Mouse (Mus musculus): ENCODE measurements around the gene Gabarapl2. TPM values are rescaled to one million over a fixed set of nuclear protein-coding genes. Genes with fewer than 3 reads are reported as not detected.
A peak's percentile ranks its signal among the peaks of the same experiment; 100 is the strongest.

The Gabarapl2 gene
- 100 to 1,000 TPM; 212 to 219 TPM for total RNA-seq (2021)
- long read RNA-seq, transcript Gabarapl2-201 (4 exons, 1,677 nt), result major isoform, 166 of 175 reads
- long read RNA-seq, partial matches to known transcripts, result 2 of 175 reads
- long read RNA-seq, other reads (novel, unspliced or antisense), result 7 of 175 reads

DNA sequence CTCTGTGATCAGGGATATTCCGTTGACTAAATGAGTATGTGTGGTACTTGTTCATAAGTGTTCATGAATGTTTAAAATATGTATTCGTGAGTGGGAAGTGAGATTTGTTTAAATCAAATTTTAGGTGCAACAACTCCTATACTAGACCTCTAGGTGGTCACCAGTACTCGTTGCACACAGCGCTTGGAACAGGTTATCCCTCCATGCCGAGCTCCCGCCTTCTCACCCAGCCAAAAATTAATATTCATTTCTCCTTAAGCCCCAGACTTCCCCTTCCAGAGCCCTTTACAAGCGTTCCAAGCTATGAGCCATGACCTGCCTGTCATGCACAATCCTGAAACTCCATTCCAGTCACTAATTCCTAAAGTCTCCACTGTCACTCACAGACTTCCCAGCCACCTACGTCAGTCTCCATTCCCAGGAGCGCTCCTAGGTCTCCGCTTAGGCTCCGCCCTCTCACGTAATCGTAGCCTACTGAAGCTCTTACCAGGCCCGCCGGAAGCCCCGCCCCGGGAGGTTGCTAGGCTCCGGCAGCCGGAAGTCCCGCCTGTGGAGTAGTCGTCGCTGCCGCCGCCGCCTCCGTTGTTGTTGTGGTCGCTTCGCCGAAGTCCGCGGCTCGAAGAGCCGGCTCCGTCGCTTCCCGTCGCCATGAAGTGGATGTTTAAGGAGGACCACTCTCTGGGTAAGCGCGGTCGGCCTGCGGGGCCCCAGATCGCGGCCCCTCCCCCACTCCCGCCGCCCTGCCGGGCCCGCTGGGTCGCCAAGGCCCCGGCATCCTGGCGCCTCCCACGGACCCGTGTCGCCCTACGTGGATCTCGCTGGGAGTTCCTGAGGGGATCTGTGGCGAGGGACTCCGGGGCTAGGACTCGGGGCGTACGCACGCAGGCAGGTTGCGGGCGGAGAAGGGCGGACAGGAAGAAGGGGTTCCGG is at the start of gene Gabarapl2:
Gabarapl2 (plus strand) TSS at position 533 of the 930 bp plus-strand sequence.
- peak; percentile 95 to 98 for DNase-seq (ENCODE audit: low spot score in 2 of 2)

DNA sequence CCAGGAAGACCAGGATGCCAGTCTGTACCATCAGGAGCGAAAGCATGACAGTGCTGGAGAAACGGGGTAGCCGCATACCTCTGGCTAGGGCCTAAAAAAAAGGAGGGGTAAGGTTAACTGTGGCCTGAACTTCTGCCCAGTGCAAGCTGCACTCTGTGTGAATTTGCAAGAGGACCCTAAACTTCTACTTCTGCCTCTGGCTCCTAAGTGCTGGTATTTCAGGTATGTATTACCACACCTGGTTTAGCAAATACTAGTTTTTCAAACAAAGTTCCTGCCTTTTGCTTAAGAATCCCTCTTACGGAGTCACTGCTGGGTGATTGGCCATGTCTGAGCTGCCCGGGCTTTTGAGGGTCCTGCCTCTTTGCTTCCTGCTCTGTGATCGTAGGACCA is 49.6 kb upstream of the Gabarapl2 start:
- no peak for DNase-seq (ENCODE audit: low spot score in 2 of 2)

DNA sequence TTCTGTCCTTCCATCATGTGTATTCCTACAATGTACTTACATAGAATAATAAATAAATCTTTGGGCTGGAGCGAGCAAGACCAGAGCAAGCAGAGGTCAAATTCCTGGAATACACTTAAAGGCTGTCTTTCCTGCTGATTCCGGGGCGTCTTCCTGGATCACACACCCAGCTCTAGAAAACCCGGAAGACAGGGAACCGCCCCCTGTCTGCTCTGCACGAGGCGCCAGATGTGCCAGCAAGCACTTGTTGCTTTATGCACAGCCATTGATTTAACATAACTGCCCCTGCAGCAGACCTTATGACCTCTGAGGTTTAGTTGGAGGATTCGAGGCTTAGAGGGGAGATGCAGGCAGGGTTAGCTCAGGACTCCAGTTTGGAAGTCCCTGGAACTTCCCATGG is 48.5 kb upstream of the Gabarapl2 start:
- DNase-seq (ENCODE audit: low spot score in 2 of 2), result no peak

DNA sequence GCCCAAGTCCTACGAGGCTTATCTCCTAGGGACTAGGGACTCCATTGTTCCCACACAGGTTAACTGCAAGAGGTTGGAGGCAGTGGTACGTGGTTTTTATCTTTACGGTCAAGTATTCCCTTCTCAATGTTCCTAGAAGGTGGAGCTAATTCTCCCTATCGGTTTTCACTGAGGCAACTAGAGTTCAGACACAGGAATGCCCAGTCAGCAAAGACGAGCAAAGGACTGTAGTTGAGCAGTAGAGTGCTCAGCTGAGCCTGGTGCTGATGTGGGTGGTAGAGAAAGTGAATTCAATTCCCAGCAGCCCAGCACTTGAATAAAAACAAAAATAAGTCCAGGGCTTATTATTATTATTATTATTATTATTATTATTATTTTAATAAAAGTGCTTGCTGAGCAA is 47.9 kb upstream of the Gabarapl2 start:
- no peak for DNase-seq (ENCODE audit: low spot score in 2 of 2)

DNA sequence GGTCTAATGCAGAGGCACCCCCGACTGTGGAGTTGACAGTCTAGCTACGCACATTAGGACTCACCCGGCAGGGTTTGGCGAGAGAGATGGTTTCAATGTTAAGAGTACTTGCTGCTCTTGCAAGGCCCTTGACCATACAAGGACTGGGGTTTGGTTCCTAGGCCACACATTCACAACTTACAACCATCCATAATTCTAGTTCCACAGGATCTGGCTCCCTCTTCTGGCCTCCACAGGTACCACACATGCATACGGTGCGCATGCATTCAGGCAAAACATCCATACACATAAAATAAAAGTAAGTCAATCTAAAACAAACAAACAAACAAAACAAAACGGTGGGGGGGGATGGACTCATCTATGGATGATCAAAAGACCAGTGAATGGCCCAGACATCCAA is 45.5 kb upstream of the Gabarapl2 start:
- no peak for DNase-seq (ENCODE audit: low spot score in 2 of 2)

DNA sequence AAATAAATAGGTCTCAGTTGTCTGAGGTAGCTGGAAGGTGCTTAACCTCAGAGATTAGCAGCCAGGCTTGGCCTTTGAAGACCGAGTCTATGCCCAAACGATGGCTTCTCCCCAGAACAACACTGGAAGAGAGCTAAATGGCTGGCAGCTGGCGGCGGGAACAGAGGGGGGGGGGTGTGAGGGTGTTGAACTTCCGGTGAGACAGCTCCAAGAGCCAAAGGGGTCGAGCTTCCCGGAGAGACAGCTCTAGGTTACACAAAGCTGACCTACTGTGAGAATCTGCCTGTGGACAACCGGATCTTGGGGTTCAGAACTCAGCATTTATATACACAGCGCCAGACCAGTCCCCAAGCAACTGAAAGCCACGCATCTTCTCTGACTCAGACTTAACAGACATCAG is 41.9 kb upstream of the Gabarapl2 start:
- no peak for DNase-seq (ENCODE audit: low spot score in 2 of 2)

DNA sequence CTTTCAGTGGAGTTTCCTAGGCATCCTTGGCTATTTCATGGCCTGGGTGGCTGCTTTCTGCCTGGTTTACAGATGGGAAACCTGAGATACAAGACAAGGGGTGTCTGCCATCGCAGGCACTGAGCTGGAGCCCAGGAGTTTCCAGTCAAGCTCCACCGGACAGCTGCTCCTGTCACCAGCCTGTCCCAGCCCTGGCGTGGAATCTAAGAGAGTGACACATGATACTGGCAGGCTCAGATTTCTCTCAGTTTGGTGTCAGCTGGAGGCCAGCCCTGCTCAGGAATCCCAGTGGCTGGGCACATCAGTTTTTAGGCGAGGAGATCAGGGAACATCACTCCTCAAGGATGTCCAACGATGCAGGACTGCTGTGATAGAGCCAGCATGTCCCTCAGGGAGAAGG is 38.4 kb upstream of the Gabarapl2 start:
- DNase-seq (ENCODE audit: low spot score in 2 of 2), result no peak

DNA sequence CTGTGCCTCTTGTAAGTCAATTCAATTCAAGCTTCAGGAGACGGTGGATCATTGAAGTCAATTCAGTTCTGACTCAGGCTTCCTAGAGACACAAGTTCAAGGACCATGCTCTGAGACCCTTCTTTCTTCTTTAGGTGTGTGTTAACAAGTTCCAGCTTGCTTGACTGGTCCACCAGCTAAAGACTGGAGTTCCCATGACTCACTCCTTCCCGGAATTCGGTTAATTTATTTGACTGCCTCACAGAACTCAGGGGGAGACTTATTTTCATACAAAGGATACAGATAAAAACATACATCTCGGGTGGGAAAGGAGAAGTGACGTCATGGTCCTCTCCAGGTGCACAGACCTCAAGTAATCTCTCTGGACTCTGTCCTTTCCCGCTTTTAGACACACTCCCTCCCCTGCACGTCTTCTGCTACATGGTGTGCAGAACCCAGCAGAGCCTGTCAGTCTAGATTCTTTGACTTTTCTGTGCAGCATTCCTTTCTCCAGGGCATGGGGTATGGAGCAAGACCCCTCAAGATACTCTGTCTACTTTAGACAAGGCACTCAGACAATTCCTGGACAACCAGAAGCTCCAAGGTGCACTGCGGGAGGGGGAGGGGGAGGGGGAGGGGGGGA is 34.9 kb upstream of the Gabarapl2 start:
- no peak for DNase-seq (ENCODE audit: low spot score in 2 of 2)

DNA sequence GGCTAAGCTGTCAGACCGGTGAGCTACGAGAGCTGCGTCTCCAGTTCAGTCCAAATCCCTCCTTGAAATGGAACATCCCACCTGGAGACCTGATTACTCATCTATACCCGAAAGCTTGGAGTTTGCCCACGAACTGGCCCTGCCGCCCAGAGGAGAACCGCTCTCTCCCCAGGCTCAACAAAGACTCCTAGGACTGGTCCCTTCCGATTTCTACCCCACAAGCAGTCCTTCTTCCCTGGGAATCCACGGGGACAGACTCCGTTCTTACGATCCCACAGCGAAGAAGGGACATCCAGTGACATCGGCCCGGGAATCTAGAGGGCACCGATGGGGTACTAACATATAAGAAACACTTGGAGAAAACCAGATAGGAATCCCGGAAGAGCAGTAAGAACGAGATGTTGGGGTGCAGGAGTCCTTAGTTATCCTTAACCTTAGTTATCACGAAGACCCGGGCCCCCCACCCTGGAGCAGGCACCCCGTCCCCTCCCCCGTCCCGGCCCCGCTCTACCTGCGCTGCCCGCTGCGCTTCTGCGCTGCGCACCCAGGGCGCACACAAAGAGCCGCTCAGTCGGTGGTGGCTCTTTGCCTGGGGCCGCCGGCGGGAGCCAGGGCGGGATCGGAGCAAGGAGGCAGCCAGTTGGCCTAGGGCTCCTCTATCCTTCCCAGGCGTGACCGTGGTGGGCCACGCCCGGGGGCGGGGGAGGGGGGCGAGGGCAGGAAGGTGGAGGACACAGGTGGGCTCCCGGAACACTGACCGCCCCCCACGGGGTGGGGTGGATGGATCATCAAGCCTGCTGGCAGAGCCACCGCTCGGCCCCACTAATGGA is 30.7 kb upstream of the Gabarapl2 start, which contains the start of gene Chst5:
Chst5 (minus strand) TSS at position 827 of the 830 bp plus-strand sequence.
- DNase-seq (ENCODE audit: low spot score in 2 of 2), result no peak

DNA sequence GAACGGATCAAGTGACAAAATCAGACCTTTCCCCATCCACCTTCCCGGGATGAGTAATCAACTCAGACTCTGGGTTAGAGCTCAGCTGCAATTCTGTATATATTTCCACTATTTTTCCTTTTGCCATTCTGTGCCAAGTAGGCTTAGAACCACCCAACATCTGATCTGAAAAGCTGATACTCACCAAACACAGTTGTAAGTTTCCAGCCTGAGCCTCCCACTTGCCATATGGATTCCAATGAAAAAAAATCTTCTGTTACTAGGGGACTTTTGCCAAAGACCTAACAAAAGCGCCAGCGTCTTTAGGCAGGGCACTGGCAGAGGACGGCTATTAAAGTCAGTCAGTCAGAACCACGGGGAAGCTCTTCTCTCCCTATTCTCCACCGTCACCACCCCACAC is 28.9 kb upstream of the Gabarapl2 start:
- DNase-seq (ENCODE audit: low spot score in 2 of 2), result peak in 1 of 2 experiments; percentile 79

DNA sequence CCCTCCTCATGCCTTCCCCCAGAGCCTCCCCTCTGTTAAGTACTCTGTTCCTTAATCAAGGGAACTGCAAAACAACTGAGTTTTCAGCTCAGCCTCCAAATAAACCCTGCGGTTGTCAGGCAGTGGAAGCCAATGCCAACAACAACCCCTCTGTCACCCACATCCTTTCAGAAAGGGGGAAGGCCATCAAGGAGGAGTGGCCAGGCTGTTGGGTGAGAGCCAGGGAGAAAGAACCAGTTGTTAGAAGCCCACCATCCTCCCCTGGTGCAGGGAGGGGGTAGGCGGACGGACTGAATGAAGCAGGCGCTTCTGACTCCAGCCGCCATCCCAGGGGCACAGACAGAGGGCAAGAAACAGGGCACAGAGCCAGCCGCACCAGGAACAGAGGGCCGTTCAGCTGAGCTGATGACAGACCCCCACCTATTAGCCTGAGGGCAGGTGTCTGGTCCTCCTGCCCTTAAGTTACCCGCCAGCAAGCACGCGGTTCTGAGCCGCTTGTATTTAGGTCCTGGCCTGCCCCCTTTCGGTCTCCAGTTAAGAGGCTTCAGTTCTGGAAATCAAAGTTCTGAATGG is 27.6 kb upstream of the Gabarapl2 start:
- DNase-seq (ENCODE audit: low spot score in 2 of 2), result peak in 1 of 2 experiments; percentile 49

DNA sequence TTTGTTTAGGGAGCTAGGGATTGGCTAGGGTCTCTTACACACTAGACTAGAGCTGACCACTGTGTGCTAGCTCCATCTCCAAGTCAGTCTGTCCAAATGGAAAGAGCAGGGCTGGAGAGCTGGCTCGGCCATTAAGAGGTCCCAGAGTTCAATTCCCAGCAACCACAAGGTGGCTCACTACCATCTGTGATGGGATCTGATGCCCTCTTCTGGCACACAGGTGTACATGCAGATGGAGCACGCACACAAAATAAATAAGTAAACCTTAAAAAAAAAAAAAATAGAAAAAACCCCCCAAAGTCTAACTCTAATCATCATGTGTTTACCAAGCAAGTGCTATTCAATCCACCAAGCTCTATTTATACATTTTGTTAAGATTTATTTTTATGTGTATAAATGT is 20.8 kb upstream of the Gabarapl2 start:
- no peak for DNase-seq (ENCODE audit: low spot score in 2 of 2)

DNA sequence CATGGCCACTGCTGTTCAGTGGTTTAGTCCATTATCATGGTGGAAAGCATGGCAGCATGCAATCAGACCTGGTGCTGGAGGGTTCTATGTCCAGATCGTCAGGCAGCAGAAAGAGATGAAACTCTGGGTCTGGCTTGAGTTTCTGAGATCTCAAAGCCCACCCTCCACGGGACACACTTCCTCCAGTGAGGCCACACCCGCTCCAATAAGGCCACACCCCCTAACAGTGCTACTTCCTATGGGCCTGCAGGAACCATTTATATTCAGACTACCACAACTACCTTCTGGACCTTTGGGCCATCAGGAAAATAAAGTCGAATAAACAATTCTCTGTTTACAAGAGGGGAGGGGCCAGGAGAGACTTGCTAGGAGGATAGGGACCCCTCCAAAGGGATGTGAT is 19.5 kb upstream of the Gabarapl2 start:
- no peak for DNase-seq (ENCODE audit: low spot score in 2 of 2)

DNA sequence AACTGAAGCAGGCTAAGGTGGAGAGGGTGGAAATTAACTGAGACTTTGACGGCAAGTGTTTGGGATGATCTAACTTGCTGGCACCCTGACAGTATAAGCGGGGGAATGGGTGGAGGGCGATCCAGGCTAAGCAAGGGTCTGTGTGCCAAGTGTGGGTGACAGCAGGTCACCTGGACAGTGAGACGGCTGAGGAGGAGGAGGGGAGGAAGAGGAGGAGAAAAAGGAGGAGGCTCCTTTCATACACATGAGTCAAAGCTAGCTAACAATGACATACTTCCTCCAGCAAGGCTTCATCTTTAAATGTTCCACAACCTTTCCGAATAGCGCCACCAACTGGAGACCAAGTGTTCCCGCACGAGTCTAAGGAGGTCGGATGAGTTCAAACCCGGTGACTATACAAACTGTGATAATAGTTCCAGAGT is 17.1 kb upstream of the Gabarapl2 start:
- peak in 1 of 2 experiments; percentile 68 for DNase-seq (ENCODE audit: low spot score in 2 of 2)

DNA sequence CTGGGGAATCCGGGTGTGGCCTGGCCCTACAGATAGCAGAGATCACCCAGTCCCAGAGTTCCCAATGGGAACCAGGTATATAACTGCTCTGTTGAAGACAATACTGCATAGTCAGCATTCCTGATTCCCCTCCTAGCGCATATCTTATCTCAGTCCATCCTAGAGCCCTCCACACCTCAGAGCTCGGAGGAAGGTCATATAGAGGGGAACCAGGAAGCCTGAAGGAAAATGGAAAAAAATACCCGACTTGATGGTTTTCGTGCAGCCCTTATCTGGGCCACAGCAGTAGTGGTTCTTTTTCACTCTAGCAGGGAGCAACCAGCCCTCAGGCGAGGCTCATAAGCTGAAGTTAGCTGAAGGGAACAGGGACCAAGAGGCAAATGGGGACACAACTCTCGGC is 15.5 kb upstream of the Gabarapl2 start:
- DNase-seq (ENCODE audit: low spot score in 2 of 2), result no peak

DNA sequence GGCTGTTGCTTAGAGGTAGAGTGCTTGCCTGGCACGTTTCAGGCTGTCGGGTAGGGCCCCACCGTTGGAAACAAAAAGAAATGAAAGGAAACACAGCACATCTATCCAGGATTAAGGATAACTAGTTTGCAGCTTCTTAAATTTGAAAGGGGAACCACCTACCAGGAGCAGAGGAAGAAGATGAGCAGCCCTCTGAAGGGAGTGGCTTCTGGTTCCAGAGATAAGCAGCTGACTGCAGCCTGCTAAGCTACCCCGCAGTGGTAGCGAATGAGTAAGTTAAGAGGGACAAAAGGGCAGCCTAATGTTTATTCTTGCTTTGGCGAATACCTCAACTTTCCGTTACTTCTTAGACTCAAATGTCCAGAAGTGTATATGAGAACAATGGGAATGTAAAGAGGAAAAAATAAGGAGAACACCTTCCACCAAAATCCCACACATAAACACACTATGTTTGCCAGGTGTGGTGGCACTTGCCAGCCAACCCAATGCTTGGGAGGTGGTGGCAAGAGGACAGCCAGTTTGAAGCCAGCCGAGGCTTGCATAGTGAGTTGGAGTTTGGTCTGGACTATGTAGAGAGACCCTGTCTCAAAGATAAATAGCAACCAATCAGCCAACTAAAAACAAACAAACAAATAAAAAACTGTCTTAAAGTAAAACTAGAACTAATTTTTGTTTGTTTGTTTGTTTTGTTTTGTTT is 10.7 kb upstream of the Gabarapl2 start:
- no peak for DNase-seq (ENCODE audit: low spot score in 2 of 2)

DNA sequence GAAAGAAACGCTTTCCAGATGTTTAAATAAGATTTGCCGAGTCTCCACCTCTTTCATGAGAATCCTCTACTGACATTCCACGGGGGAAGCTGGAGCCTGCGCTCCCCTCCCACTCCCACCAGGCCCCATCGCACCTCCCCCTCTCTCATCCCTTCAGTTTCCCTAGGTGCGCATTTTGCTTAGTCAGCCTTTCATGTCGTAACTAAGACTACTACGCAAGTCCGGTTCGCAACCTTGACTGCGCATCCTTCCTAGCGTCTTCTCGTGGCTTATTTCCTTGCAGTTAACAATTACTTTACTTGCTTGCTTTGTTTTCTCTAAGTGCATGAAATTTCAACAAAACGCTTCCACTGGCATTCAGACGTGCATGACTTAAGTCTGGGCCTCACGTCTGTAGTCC is 8.8 kb upstream of the Gabarapl2 start:
- DNase-seq (ENCODE audit: low spot score in 2 of 2), result no peak

DNA sequence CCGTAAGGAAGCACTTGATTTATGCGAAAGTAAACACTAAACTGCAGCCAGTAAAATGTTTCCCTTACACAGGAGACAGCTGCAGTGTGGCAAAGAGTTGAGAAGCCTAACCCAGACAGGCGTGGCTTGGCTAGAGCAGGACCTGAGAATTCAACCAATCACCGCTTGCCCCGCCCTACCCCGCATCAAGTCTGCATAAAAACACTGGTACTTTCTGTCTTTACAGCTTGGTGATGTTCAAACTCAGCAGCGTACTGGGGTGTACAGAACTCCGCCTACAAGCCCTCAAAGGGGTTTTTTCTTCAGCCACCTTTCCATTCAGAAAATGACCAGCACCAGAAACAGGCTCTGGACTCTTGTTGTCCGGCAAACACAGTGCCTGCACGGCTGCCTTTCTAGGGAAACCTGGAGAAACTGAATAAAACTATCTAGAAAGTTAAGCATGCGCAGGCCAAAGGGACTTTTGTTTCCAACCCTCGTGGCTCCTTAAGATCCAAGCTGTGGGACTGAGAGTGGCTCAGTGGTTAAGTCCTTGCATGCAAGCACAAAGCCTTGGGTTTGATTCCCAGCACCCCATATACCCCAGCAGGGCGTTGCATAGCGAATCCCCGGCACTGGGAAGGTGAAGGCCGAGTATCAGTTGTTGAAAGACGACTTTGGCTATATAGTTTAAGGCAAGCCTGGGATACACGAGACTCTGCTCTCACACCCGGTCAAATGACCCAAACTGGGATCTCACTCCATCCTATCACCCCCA is 7.7 kb upstream of the Gabarapl2 start:
- peak in 1 of 2 experiments; percentile 45 for DNase-seq (ENCODE audit: low spot score in 2 of 2)

DNA sequence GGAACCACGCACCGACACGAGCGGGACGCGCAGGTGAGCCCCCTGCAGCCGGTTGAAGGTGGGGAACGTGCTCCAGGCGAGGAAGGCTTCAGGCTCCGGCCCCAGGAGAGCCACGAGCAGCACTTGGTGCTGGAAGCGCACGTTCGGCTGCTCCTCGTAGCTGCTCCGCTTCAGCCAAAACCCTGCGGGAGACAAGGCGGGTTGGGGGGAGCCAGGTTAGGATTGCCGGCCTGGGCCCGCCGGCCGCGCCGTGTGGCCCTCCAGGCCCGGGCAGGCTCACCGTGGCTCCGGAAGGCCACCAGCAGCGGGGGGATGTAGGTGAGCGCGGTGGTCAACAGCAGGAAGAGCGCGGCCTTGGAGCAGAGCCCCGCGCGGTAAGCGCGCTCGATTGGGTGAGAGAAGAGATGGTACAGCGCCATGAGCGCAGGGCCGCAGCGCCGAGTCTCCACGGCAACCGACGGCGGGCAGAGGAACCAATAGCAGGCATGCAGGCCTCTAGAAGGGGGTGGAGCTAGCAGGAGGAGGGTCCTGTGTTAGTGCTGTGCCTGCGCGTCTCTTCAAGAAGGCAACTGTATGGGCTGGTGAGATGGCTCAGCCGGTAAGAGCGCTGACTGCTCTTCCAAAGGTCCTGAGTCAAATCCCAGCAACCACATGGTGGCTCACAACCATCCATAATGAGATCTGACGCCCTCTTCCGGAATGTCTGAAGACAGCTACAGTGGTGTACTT is 7.0 kb upstream of the Gabarapl2 start, which contains the start of gene Tmem231:
Tmem231 (minus strand) TSS at position 534 of the 729 bp plus-strand sequence.
- peak; percentile 90 to 94 for DNase-seq (ENCODE audit: low spot score in 2 of 2)

Data from layer of hippocampus, adult 18-20 months (tissue).